Mouse (Mus musculus) heart, embryonic 15.5 days (tissue): ENCODE results near the gene 1700008O03Rik. TPM values are rescaled to one million over a fixed set of nuclear protein-coding genes. Genes with fewer than 3 reads are reported as not detected.

Source experiments
- ATAC-seq: fragments of 200-750 bp; cut with Nextera tagmentation; replicated peaks from 2 replicates; pipeline ENCODE4 v1.8.0; 2017; ENCODE audit warnings: low read depth, moderate TSS enrichment; ENCODE audit not compliant: insufficient number of reproducible peaks, insufficient read depth, low FRiP score
- H3K27ac ChIP-seq: fragments of 300-500 bp; sonication (generic); 2 replicates; pipeline ENCODE4 v1.5.1; 2015; ENCODE audit warnings: mild to moderate bottlenecking, inconsistent platforms
- H3K27me3 ChIP-seq: fragments of 300-500 bp; sonication (generic); 2 replicates; pipeline ENCODE4 v1.6.1; 2015; ENCODE audit warnings: inconsistent platforms
- H3K36me3 ChIP-seq: fragments of 300-500 bp; sonication (generic); 2 replicates; pipeline ENCODE4 v1.6.1; 2015; ENCODE audit warnings: mild to moderate bottlenecking, inconsistent platforms
- H3K4me1 ChIP-seq: fragments of 300-500 bp; sonication (generic); replicated peaks from 2 replicates; pipeline ENCODE4 v1.6.1; 2015; ENCODE audit warnings: inconsistent platforms
- H3K4me2 ChIP-seq: fragments of 300-500 bp; sonication (generic); 2 replicates; pipeline ENCODE4 v1.6.1; 2015; ENCODE audit warnings: inconsistent platforms, mild to moderate bottlenecking, moderate library complexity
- H3K4me3 ChIP-seq: fragments of 300-500 bp; sonication (generic); 2 replicates; pipeline ENCODE4 v1.5.1; 2015; ENCODE audit warnings: mild to moderate bottlenecking, inconsistent platforms
- H3K9ac ChIP-seq: fragments of 300-500 bp; sonication (generic); 2 replicates; pipeline ENCODE4 v1.6.1; 2015; ENCODE audit warnings: mild to moderate bottlenecking, inconsistent platforms
- H3K9me3 ChIP-seq: fragments of 300-500 bp; sonication (generic); replicated peaks from 2 replicates; pipeline ENCODE4 v1.6.1; 2016; ENCODE audit warnings: inconsistent platforms
- WGBS: fragments of 180-500 bp; shearing (Covaris S2); methylation state at CpG from one replicate; pipeline ENCODE4 v1.1.7; 2015; ENCODE audit warnings: mixed read lengths; 5-methylcytosine and 5-hydroxymethylcytosine counted together
- polyA plus RNA-seq: library from polyadenylated mRNA; unstranded; fragments of >200 nt; fragmentation: Nextera tagmentation; extraction: Ambion mirVana; gene quantifications from 2 replicates; pipeline ENCODE4 v1.2.1, GENCODE M21; 2015

The 1700008O03Rik gene
- polyA plus RNA-seq, 1 experiment from 2014 or later, result 0.13 TPM

- H3K27ac ChIP-seq, result no peak overlapping the region
- peak overlapping the region; percentile 89 for H3K4me2 ChIP-seq
- no peaks in the 10 kb centered on the region for H3K27me3 ChIP-seq
- H3K36me3 ChIP-seq, result no peaks in the 10 kb centered on the region
- H3K4me1 ChIP-seq, result peaks cover 23% of the 10 kb centered on the region
- no peaks in the 10 kb centered on the region for H3K9me3 ChIP-seq
- ATAC-seq, result no peak
- 14% methylated on average over 10 of the region's 10 CpGs for WGBS
- H3K9ac ChIP-seq, result no peak overlapping the region
- no peak overlapping the region for H3K4me3 ChIP-seq
These were observed 10.4 kb downstream of the 1700008O03Rik start for GRCm38 (mm10) chr7:44375207-44375606.

- Histone ChIP-seq H3K9me3 (no peaks in the 10 kb centered on the region), H3K9ac (peak overlapping the region; percentile 52), H3K36me3 (no peaks in the 10 kb centered on the region), H3K4me2 (peak overlapping the region; percentile 89), H3K4me3 (peak overlapping the region; percentile 59), H3K27me3 (0 out of 2 replicates have a peak, but pooled peaks cover 2% of the 10 kb centered on the region), H3K27ac (peak overlapping the region; percentile 45; the same call in 1 of the 2 replicates), H3K4me1 (peaks cover 23% of the 10 kb centered on the region)
- WGBS, result 9% methylated on average over 5 of the region's 5 CpGs
- no peak for ATAC-seq
These were observed 10.9 kb downstream of the 1700008O03Rik start for GRCm38 (mm10) chr7:44374756-44375155.

DNA sequence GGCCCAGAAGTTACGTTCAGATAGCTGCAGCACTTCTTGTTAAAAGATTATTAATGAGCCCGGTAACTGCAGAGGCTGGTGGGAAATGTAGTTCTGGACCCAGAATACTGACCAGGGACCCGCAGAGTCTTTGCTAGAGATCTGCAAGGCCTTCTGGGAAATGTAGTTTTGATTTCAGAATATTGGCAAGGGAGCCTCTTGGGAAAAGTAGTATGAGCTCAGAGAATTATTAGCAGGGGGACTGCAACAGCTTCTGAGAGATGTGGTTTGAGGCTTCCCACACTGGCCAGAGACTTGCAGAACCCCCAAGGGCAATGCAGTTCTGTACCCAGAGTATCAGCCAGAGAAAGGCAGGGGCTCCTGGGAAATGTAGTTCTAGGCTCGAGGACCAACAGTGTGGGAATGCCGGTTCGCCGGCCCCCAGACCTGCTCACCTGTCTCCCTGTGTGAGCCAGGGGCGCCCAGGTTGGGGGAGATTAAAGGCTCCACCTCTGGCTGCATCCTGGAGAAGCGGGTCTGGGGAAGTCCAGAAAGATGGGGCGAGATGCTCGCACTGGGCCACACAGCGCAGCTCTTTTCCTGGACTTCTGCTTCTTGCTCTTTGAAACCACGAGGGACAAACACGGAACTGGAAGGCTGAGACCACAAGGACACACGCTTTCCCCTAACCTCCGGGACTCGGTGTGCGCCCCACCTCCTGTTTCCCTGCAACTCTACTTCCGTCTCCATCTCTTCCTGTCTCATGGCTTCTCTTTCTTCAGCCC lies 11.5 kb downstream of the 1700008O03Rik start:
- H3K4me1 ChIP-seq, result peaks cover 22% of the 10 kb centered on the region
- H3K27ac ChIP-seq, result peak overlapping the region; percentile 45
- peak overlapping the region; percentile 52 for H3K9ac ChIP-seq
- H3K4me2 ChIP-seq, result peak overlapping the region; percentile 89
- H3K36me3 ChIP-seq, result no peaks in the 10 kb centered on the region
- no peaks in the 10 kb centered on the region for H3K9me3 ChIP-seq
- H3K27me3 ChIP-seq, result 0 out of 2 replicates have a peak, but pooled peaks cover 3% of the 10 kb centered on the region
- WGBS, result under 1% methylated on average over 19 of the region's 19 CpGs
- peak; percentile 84 for ATAC-seq
- peak overlapping the region; percentile 59 for H3K4me3 ChIP-seq

DNA sequence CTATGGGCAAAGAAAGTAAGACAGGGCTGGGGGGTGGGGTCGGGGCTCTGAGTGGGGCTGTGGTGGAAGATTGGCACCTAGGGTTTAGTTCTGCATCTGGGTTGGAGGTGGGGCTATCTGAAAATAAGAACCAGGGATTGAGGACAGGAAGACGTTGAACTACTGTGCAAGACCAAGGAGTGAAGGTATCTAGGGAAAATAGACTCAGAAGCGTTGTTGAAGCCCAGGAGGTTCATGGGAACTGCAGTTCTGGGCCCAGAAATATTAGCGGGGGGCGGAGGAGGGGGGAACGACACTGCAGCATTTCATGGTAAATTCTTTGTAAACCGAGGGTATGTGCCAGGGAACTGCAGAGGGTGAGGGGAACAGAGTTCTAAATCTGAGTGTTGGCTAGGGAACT lies 12.2 kb downstream of the 1700008O03Rik start:
- H3K4me1 ChIP-seq, result peaks cover 17% of the 10 kb centered on the region
- WGBS, result 8% methylated on average over 7 of the region's 7 CpGs
- H3K27ac ChIP-seq, result no peak overlapping the region
- no peaks in the 10 kb centered on the region for H3K9me3 ChIP-seq
- ATAC-seq, result no peak
- H3K4me2 ChIP-seq, result peak overlapping the region; percentile 89
- 0 out of 2 replicates have a peak, but pooled peaks cover 3% of the 10 kb centered on the region for H3K27me3 ChIP-seq
- peak overlapping the region; percentile 59 for H3K4me3 ChIP-seq
- H3K36me3 ChIP-seq, result no peaks in the 10 kb centered on the region
- H3K9ac ChIP-seq, result peak overlapping the region; percentile 33

DNA sequence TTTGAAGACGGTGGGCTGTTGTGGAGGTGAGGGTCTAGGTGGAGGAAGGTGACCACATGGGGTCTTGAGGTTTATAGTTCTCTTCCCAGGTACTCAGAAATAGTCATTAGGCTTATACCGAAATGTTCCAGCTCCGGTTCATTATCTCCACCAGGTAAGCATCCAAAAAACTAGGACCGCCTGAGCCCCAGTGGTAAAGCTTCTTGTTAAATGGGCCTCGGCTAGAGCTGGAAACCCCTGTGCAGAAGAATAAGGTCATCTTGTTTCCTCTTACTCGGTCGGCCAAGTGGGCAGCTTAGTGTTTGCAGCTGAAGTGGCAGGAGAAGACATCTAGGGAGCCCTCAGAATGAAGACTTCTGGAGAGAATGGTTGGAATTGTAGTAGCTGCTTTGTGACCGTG lies 12.9 kb downstream of the 1700008O03Rik start:
- H3K4me3 ChIP-seq, result no peak overlapping the region
- H3K9me3 ChIP-seq, result no peaks in the 10 kb centered on the region
- peaks cover 11% of the 10 kb centered on the region for H3K4me1 ChIP-seq
- no peaks in the 10 kb centered on the region for H3K36me3 ChIP-seq
- 0 out of 2 replicates have a peak, but pooled peaks cover 3% of the 10 kb centered on the region for H3K27me3 ChIP-seq
- 83% methylated on average over 8 of the region's 8 CpGs for WGBS
- no peak overlapping the region for H3K4me2 ChIP-seq
- ATAC-seq, result no peak
- H3K9ac ChIP-seq, result no peak overlapping the region
- H3K27ac ChIP-seq, result no peak overlapping the region

- Histone ChIP-seq H3K27me3 (peaks cover 46% of the 10 kb centered on the region), H3K9ac (no peak overlapping the region), H3K36me3 (no peaks in the 10 kb centered on the region), H3K27ac (no peak overlapping the region), H3K4me2 (peak overlapping the region; percentile 93), H3K9me3 (no peaks in the 10 kb centered on the region), H3K4me3 (peak overlapping the region; percentile 56), H3K4me1 (peaks cover 34% of the 10 kb centered on the region)
- ATAC-seq, result no peak
- WGBS, result 11% methylated on average over 21 of the region's 21 CpGs
These were observed 24.8 kb downstream of the 1700008O03Rik start for GRCm38 (mm10) chr7:44360792-44361301.

DNA sequence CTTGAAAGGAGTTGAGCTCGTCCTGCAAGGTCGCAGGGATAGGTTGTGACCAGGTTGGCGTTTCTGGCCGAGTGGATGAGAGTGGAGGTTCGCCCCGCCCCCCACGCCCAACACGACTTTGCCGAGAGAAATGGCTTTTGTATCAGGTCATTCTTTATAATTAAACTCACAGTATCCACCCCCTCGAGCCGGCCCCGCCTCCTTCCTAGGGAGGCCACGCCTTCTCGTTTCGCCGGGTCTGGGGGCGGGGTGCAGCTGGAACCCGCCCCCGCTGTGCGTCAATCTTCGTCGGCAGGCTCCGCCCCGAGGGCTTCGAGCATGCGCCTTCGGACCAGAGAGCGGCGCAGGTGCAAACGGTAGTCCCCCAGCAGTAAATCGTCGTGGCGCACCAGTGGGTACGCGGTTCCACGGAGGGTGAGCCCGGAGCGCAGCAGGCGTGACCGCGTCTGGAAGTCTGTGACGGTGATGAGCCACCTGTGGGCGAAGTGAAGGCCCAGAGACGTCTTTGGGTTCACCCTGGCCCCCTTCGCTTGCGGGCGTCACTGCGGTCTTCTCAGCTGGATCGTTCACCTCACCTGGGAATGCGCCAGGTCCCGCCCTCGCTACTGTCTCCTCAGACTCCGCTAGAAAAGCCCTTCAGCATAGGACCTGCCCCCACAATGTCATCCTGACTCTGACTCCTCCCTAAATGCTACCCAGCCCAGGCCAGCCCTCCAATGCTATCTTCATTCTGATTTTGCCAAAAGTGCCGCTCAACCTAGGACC lies 25.5 kb downstream of the 1700008O03Rik start:
- H3K4me3 ChIP-seq, result peak overlapping the region; percentile 56
- H3K4me1 ChIP-seq, result peaks cover 34% of the 10 kb centered on the region
- H3K27me3 ChIP-seq, result peaks cover 53% of the 10 kb centered on the region
- ATAC-seq, result peak; percentile 85
- H3K27ac ChIP-seq, result peak overlapping the region; percentile 71
- WGBS, result under 1% methylated on average over 54 of the region's 54 CpGs
- H3K36me3 ChIP-seq, result no peaks in the 10 kb centered on the region
- no peaks in the 10 kb centered on the region for H3K9me3 ChIP-seq
- peak overlapping the region; percentile 61 for H3K9ac ChIP-seq
- H3K4me2 ChIP-seq, result peak overlapping the region; percentile 93

DNA sequence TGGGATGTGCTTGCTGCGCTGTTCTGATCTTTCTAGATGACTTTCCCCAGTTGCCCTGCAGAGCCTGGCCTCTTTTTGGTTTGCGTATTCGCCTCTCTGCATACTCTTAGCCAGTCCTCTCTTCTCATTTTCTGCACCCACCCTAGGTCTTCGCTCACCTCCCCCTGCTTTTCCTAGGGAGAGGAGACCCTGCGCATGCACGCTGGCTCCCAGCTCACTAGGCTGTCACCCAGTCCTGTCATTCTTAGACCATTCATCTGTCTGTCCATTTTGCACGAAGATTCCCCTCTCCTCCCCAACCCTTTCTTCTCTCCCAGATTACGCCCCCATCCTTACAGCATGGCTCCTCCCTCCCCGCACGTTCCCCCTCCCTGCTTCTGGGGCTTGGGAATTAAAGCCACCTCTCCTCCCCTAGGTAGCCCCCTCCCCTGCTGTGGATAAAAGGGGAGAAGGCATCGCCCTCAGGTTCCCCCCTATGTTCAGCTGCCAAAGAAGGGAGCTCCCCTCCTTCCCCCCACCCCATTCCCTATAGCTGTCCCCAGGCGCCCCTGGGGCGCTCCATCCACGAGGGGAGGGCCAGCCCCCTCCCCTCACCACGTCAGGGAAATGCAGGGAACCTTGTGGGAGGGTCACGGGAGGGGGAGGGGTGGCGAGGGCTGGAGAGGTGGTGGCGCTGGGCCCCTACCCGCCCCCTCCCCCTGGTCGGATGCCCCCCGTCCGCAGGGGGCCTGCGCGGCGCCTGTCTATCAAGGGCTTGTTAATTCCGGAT lies 26.6 kb downstream of the 1700008O03Rik start:
- H3K9ac ChIP-seq, result peak overlapping the region; percentile 61
- H3K27me3 ChIP-seq, result peaks cover 64% of the 10 kb centered on the region
- H3K4me3 ChIP-seq, result peak overlapping the region; percentile 56
- WGBS, result 7% methylated on average over 19 of the region's 26 CpGs
- peaks cover 38% of the 10 kb centered on the region for H3K4me1 ChIP-seq
- H3K9me3 ChIP-seq, result no peaks in the 10 kb centered on the region
- H3K36me3 ChIP-seq, result no peaks in the 10 kb centered on the region
- peak overlapping the region; percentile 71 for H3K27ac ChIP-seq
- H3K4me2 ChIP-seq, result peak overlapping the region; percentile 93
- no peak; the same call in 1 of the 2 replicates for ATAC-seq

DNA sequence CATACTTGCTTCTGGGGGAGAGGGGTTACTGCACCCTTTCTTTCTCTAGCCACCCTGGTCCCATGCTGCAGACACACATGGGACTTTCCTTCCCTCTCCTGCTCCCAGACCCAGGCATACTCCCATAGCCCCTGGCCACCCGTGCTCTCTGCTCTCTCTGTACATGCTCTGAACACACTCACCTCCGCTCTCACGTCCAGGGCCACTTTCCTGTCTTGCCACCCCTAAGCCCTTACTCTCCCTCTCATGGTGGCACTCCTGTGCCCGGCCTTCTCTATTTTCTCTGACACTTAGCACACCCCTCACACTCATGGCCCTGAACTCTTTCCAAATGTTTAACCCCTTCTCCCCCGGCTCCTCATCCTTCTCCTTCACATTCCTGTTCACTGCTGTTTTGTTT lies 27.6 kb downstream of the 1700008O03Rik start:
- 25% methylated on average over 5 of the region's 5 CpGs for WGBS
- Histone ChIP-seq H3K27me3 (peaks cover 74% of the 10 kb centered on the region), H3K9ac (no peak overlapping the region), H3K4me2 (no peak overlapping the region), H3K27ac (no peak overlapping the region), H3K4me3 (0 out of 2 replicates have a peak overlapping the region, but pooled peaks have one; percentile 4), H3K36me3 (no peaks in the 10 kb centered on the region), H3K4me1 (peaks cover 47% of the 10 kb centered on the region), H3K9me3 (no peaks in the 10 kb centered on the region)
- no peak for ATAC-seq

DNA sequence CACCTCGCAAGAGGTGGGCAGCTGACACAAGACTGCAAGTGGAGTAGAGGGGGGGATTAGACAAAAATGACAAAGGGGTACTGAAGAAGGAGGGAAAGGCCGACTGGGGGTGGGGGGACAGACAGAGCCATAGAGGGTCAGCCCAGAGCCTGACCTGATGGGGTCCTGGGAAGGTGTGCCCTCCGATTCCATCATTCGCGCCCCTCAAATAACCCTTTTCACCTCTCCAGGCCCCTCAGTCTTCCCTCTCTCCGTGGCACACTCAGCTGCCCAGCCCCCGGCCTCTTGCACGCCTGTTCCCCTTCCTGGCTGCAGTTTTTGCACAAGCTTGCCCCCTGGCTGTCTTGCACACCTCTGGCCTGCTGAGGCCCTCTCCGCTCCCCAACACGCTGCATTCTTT lies 28.1 kb downstream of the 1700008O03Rik start:
- Histone ChIP-seq H3K36me3 (no peaks in the 10 kb centered on the region), H3K9ac (no peak overlapping the region), H3K4me1 (peaks cover 52% of the 10 kb centered on the region), H3K4me2 (peak overlapping the region; percentile 19; the same call in 1 of the 2 replicates), H3K9me3 (no peaks in the 10 kb centered on the region), H3K27me3 (peaks cover 79% of the 10 kb centered on the region), H3K4me3 (0 out of 2 replicates have a peak overlapping the region, but pooled peaks have one; percentile 4), H3K27ac (no peak overlapping the region)
- 13% methylated on average over 10 of the region's 10 CpGs for WGBS
- ATAC-seq, result no peak
